Mouse (Mus musculus) hindbrain, embryonic 13.5 days (tissue): Measurements from ENCODE around the gene Hoxb6. TPM values are rescaled to one million over a fixed set of nuclear protein-coding genes. Genes with fewer than 3 reads are reported as not detected.

ENCODE experiments used
- ATAC-seq: fragments of 200-750 bp; cut with Nextera tagmentation; 2 replicates; pipeline ENCODE4 v1.8.0; 2017; ENCODE audit warnings: moderate TSS enrichment; ENCODE audit not compliant: low FRiP score
- H3K27ac ChIP-seq: fragments of 300-500 bp; sonication (generic); 2 replicates; pipeline ENCODE4 v1.5.1; 2015; ENCODE audit warnings: inconsistent platforms, mild to moderate bottlenecking, moderate library complexity
- H3K27me3 ChIP-seq: fragments of 300-500 bp; sonication (generic); 2 replicates; pipeline ENCODE4 v1.6.1; 2015; ENCODE audit warnings: mild to moderate bottlenecking, inconsistent platforms
- H3K36me3 ChIP-seq: fragments of 300-500 bp; sonication (generic); 2 replicates; pipeline ENCODE4 v1.6.1; 2015; ENCODE audit warnings: mild to moderate bottlenecking, inconsistent platforms
- H3K4me1 ChIP-seq: fragments of 300-500 bp; sonication (generic); replicated peaks from 2 replicates; pipeline ENCODE4 v1.6.1; 2015; ENCODE audit warnings: inconsistent platforms
- H3K4me2 ChIP-seq: fragments of 300-500 bp; sonication (generic); 2 replicates; pipeline ENCODE4 v1.6.1; 2015; ENCODE audit warnings: inconsistent platforms, mild to moderate bottlenecking, moderate library complexity
- H3K4me3 ChIP-seq: fragments of 300-500 bp; sonication (generic); 2 replicates; pipeline ENCODE4 v1.5.1; 2015; ENCODE audit warnings: mild to moderate bottlenecking, inconsistent platforms
- H3K9ac ChIP-seq: fragments of 300-500 bp; sonication (generic); 2 replicates; pipeline ENCODE4 v1.6.1; 2015; ENCODE audit warnings: mild to moderate bottlenecking, inconsistent platforms
- H3K9me3 ChIP-seq: fragments of 300-500 bp; sonication (generic); 2 replicates; pipeline ENCODE4 v1.6.1; 2016; ENCODE audit warnings: inconsistent platforms
- WGBS: fragments of 180-500 bp; shearing (Covaris S2); methylation state at CpG from one replicate; pipeline ENCODE4 v1.1.7; 2015; 5-methylcytosine and 5-hydroxymethylcytosine counted together
- polyA plus RNA-seq: library from polyadenylated mRNA; unstranded; fragments of >200 nt; fragmentation: Nextera tagmentation; extraction: Ambion mirVana; gene quantifications from 2 replicates; pipeline ENCODE4 v1.2.1, GENCODE M21; 2015

The Hoxb6 gene
- polyA plus RNA-seq, 1 experiment from 2014 or later = 132 TPM

DNA sequence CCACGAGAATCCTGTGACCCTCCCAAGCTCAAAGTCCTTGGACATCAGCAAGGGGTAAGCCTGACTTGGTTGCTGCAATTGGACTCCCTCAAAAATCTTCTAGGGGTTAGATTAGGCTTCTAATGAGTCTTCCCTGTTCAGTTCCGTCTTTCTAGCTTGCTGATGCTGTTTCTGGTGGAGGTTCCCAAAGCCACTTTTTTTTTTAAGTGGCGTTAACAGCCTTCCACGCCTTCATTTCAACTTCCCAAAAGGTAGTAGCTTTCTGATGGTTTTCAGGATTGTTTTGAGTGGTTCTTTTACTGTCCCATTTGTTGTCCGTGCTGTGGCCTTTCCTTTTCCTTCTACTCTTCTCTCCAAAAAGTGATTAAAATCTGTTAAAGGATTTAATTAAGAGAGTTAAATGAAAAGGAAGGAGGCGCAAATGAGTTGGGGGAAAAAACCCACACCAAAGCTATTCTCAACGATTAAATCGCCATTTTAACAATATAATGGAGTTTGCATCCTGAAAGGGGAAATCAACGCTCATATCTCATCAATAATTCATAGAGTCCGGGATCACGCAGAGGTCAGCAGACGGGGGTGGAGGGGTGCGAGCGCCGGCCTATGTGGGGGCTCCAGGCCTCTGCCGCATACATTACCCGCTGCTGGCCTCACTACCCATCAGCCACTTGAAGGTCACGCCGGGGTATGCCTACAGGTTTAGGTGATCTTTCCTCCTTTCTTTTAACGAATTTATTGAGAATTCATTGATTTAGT, 18.1 kb downstream of the Hoxb6 start:
- Histone ChIP-seq H3K9me3 (no peaks in the 10 kb centered on the region), H3K4me1 (peaks cover 26% of the 10 kb centered on the region), H3K9ac (peak overlapping the region; percentile 99), H3K27ac (peak overlapping the region; percentile 100), H3K4me3 (peak overlapping the region; percentile 57), H3K27me3 (peaks cover 99% of the 10 kb centered on the region), H3K36me3 (no peaks in the 10 kb centered on the region), H3K4me2 (peak overlapping the region; percentile 83)
- WGBS = 3% methylated on average over 20 of the region's 20 CpGs
- ATAC-seq = no peak

DNA sequence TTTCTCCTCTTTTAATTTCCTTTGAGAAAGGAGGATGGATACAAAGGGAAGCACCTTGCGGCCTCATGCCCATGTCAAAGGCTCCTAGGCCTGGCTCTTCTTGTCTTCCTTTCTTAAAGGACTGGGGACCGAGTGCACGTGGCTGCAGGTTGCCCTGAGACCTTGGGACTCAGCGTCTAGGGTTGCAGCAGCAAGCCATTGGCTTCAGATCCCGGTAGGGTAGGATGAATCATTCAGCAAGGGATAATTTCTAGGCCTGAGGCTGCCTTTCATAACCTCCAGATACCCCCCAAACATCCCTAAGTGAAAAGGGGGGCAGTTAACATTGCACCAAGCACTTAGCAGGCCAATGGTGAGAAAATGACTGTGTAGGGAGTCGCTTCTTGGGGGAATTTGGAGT, 18.8 kb downstream of the Hoxb6 start:
- 6% methylated on average over 6 of the region's 6 CpGs for WGBS

GRCm38 (mm10) chr11:96311520-96312417, 19.5 kb downstream of the Hoxb6 start:
- Histone ChIP-seq H3K27ac (peak overlapping the region; percentile 100), H3K4me3 (peak overlapping the region; percentile 57), H3K4me1 (peaks cover 22% of the 10 kb centered on the region), H3K36me3 (no peaks in the 10 kb centered on the region), H3K9me3 (no peaks in the 10 kb centered on the region), H3K9ac (peak overlapping the region; percentile 99), H3K27me3 (peaks cover 97% of the 10 kb centered on the region), H3K4me2 (peak overlapping the region; percentile 83)
- under 1% methylated on average over 31 of the region's 31 CpGs for WGBS
- peak; percentile 79 for ATAC-seq

More for the DNA sequence above, 18.8 kb downstream of the Hoxb6 start:
- Histone ChIP-seq H3K4me1 (peaks cover 22% of the 10 kb centered on the region), H3K4me2 (peak overlapping the region; percentile 83), H3K27me3 (peaks cover 99% of the 10 kb centered on the region), H3K4me3 (peak overlapping the region; percentile 57), H3K27ac (peak overlapping the region; percentile 100), H3K9me3 (no peaks in the 10 kb centered on the region), H3K36me3 (no peaks in the 10 kb centered on the region), H3K9ac (peak overlapping the region; percentile 99)
- ATAC-seq = no peak

DNA sequence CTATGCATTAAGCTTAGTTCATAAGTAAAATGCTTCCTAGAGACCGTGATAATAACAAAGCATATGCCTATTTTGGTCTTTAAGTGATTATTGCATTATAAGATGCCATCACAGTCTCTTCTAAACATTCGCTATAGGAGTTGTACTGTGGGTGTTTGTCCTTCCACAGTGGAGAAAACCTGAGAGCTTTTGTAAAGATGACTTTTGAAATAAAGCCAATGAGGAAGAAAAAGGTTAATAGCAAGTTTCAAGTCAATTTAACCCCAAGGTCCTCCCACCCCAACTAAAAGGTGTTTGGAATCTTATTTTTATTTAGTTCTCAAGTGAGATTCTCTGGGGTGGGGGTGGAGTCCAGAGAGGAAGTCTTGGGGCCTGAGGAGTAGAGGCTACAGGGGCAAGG, 20.9 kb downstream of the Hoxb6 start:
- H3K9me3 ChIP-seq = no peaks in the 10 kb centered on the region
- ATAC-seq = no peak
- H3K4me1 ChIP-seq = peaks cover 25% of the 10 kb centered on the region
- 18% methylated on average over 2 of the region's 2 CpGs for WGBS
- H3K9ac ChIP-seq = peak overlapping the region; percentile 99
- H3K27ac ChIP-seq = peak overlapping the region; percentile 100
- peak overlapping the region; percentile 83 for H3K4me2 ChIP-seq
- peak overlapping the region; percentile 57 for H3K4me3 ChIP-seq
- peaks cover 93% of the 10 kb centered on the region for H3K27me3 ChIP-seq
- H3K36me3 ChIP-seq = no peaks in the 10 kb centered on the region

GRCm38 (mm10) chr11:96313806-96314428, 21.6 kb downstream of the Hoxb6 start:
- Histone ChIP-seq H3K27ac (peak overlapping the region; percentile 100), H3K9me3 (no peaks in the 10 kb centered on the region), H3K4me1 (peaks cover 25% of the 10 kb centered on the region), H3K4me3 (peak overlapping the region; percentile 57), H3K9ac (peak overlapping the region; percentile 99), H3K27me3 (peaks cover 90% of the 10 kb centered on the region), H3K36me3 (no peaks in the 10 kb centered on the region), H3K4me2 (peak overlapping the region; percentile 83)
- 3% methylated on average over 12 of the region's 12 CpGs for WGBS
- no peak for ATAC-seq

- Histone ChIP-seq H3K4me3 (peak overlapping the region; percentile 57), H3K4me1 (peaks cover 23% of the 10 kb centered on the region), H3K27ac (peak overlapping the region; percentile 100), H3K27me3 (peaks cover 90% of the 10 kb centered on the region), H3K9me3 (no peaks in the 10 kb centered on the region), H3K9ac (peak overlapping the region; percentile 99), H3K36me3 (no peaks in the 10 kb centered on the region), H3K4me2 (peak overlapping the region; percentile 83)
- WGBS = under 1% methylated on average over 34 of the region's 34 CpGs
- ATAC-seq = no peak
Measured at GRCm38 (mm10) chr11:96314671-96315343, 22.5 kb downstream of the Hoxb6 start.

DNA sequence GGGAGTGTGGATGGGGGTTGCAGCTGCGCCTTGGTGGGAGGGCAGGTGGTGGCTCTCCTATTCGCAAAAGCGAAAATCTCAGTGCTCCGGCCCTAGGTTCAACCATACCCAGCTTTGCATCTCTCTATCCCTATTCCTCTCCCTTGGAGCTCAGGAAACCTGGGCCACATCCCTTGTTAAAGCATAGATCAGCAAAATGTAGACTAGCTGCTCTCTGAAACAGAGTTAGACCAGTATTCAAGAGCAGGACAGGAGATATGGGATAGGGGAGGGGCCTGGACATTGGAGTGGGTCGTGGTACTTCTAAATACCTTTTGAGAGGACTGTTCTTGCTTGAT, 23.0 kb downstream of the Hoxb6 start:
- ATAC-seq = no peak
- peak overlapping the region; percentile 57 for H3K4me3 ChIP-seq
- no peaks in the 10 kb centered on the region for H3K36me3 ChIP-seq
- H3K9ac ChIP-seq = peak overlapping the region; percentile 99
- H3K4me2 ChIP-seq = peak overlapping the region; percentile 83
- H3K4me1 ChIP-seq = peaks cover 18% of the 10 kb centered on the region
- H3K27me3 ChIP-seq = peaks cover 90% of the 10 kb centered on the region
- H3K9me3 ChIP-seq = no peaks in the 10 kb centered on the region
- WGBS = 2% methylated on average over 5 of the region's 5 CpGs
- peak overlapping the region; percentile 100 for H3K27ac ChIP-seq

GRCm38 (mm10) chr11:96316696-96317607, 24.7 kb downstream of the Hoxb6 start:
- no peaks in the 10 kb centered on the region for H3K36me3 ChIP-seq
- H3K9me3 ChIP-seq = no peaks in the 10 kb centered on the region
- peaks cover 10% of the 10 kb centered on the region for H3K4me1 ChIP-seq
- peak overlapping the region; percentile 100 for H3K27ac ChIP-seq
- 5% methylated on average over 18 of the region's 18 CpGs for WGBS
- peaks cover 89% of the 10 kb centered on the region for H3K27me3 ChIP-seq
- peak overlapping the region; percentile 83 for H3K4me2 ChIP-seq
- H3K4me3 ChIP-seq = peak overlapping the region; percentile 57
- H3K9ac ChIP-seq = peak overlapping the region; percentile 99
- ATAC-seq = no peak

- peaks cover 3% of the 10 kb centered on the region for H3K4me1 ChIP-seq
- no peaks in the 10 kb centered on the region for H3K9me3 ChIP-seq
- peak within 1 kb of the TSS; percentile 57 for H3K4me3 ChIP-seq
- peak within 1 kb of the TSS; percentile 100 for H3K27ac ChIP-seq
- H3K27me3 ChIP-seq = peaks cover 88% of the 10 kb centered on the region
- H3K36me3 ChIP-seq = no peaks in the 10 kb centered on the region
- 1% methylated on average over 28 of the region's 28 CpGs for WGBS
- H3K4me2 ChIP-seq = peak within 1 kb of the TSS; percentile 83
- peak within 1 kb of the TSS; percentile 99 for H3K9ac ChIP-seq
- ATAC-seq = peak; percentile 52
Measured at GRCm38 (mm10) chr11:96317608-96318367, 25.5 kb downstream of the Hoxb6 start, which contains the start of gene Hoxb4. TSS of gene Hoxb4 (plus strand) at chr11:96318267.

GRCm38 (mm10) chr11:96318368-96319070, 26.2 kb downstream of the Hoxb6 start:
- no peaks in the 10 kb centered on the region for H3K36me3 ChIP-seq
- H3K9me3 ChIP-seq = no peaks in the 10 kb centered on the region
- H3K27me3 ChIP-seq = peaks cover 87% of the 10 kb centered on the region
- peak overlapping the region; percentile 99 for H3K9ac ChIP-seq
- ATAC-seq = peak; percentile 79
- H3K4me2 ChIP-seq = peak overlapping the region; percentile 83
- peaks cover 3% of the 10 kb centered on the region for H3K4me1 ChIP-seq
- peak overlapping the region; percentile 100 for H3K27ac ChIP-seq
- WGBS = under 1% methylated on average over 37 of the region's 45 CpGs
- H3K4me3 ChIP-seq = peak overlapping the region; percentile 57
